Mouse (Mus musculus) thymus, adult 2 months (tissue): ENCODE results near the gene Col20a1.

Experiments used
- CTCF ChIP-seq: fragments of 200-500 bp; IDR thresholded peaks from 2 replicates; pipeline ENCODE4 v1.5.1; 2012; ENCODE audit warnings: mild to moderate bottlenecking, control low read depth, low read length, moderate library complexity, borderline replicate concordance; ENCODE audit not compliant: control insufficient read depth, poor library complexity, insufficient read depth; ENCODE audit errors: extremely low read depth
- POLR2A ChIP-seq: fragments of 200-500 bp; IDR thresholded peaks from 2 replicates; pipeline ENCODE4 v1.6.1; 2012; ENCODE audit warnings: mild to moderate bottlenecking, low read length, control low read depth, moderate library complexity; ENCODE audit not compliant: control insufficient read depth, poor library complexity, insufficient read depth; ENCODE audit errors: extremely low read depth

DNA sequence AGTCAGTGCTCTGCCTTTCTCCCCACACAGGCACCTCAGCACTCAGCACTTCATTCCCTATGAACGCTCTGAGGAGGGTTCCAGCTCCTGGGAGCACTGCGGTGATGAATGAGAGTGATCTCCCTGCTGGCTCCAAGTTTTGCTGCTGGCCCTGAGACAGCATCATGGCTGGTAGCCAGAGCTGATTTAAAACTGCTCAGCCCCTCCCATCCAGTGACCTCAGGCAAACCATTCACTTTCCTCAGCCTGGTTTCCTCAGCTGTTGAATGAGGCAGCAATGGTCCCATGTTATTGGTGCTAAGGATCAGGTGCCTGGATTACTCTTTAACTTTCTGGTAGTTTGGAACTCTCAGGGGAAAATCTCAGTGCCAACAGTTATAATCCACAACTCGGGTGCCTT, 57.1 kb downstream of the Col20a1 start, which contains the start of gene Chrna4:
- no peak for TF ChIP-seq CTCF
- TF ChIP-seq POLR2A = no peak
